Mouse (Mus musculus) C2C12 (cell line): Measurements from ENCODE around the gene Usp6nl. TPM values are rescaled to one million over a fixed set of nuclear protein-coding genes. Genes with fewer than 3 reads are reported as not detected.
A peak's percentile ranks its signal among the peaks of the same experiment; 100 is the strongest.

Experiments used
- H3K27me3 ChIP-seq: one replicate; pipeline ENCODE4 v1.6.1; 2011; ENCODE audit not compliant: control insufficient read depth, insufficient read depth, insufficient read length
- H3K36me3 ChIP-seq: one replicate; pipeline ENCODE4 v1.6.1; 2011; ENCODE audit not compliant: control insufficient read depth, insufficient read depth
- H3K4me3 ChIP-seq: one replicate; pipeline ENCODE4 v1.5.1; 2011; ENCODE audit warnings: mild to moderate bottlenecking, control low read depth; ENCODE audit not compliant: poor library complexity, insufficient read depth, severe bottlenecking
- H3K79me2 ChIP-seq: one replicate; pipeline ENCODE4 v1.6.1; 2011; ENCODE audit not compliant: control insufficient read depth, insufficient read depth
- H3K79me3 ChIP-seq: one replicate; pipeline ENCODE4 v1.6.1; 2011; ENCODE audit warnings: low read depth, control low read depth
- H3ac ChIP-seq: one replicate; pipeline ENCODE3; 2011; ENCODE audit warnings: low read depth; ENCODE audit not compliant: control insufficient read depth, insufficient read length
- CEBPB ChIP-seq: IDR thresholded peaks from one replicate; pipeline ENCODE4 v1.6.1; 2011; ENCODE audit warnings: low read depth, mild to moderate bottlenecking, control low read depth, moderate library complexity
- CTCF ChIP-seq: IDR thresholded peaks from one replicate; pipeline ENCODE4 v1.5.1; 2011; ENCODE audit not compliant: control insufficient read depth, insufficient read depth, insufficient read length
- FOSL1 ChIP-seq: IDR thresholded peaks from one replicate; pipeline ENCODE4 v1.8.0; 2011; ENCODE audit warnings: mild to moderate bottlenecking, low read length; ENCODE audit not compliant: poor library complexity, insufficient read depth, severe bottlenecking
- MAX ChIP-seq: IDR thresholded peaks from one replicate; pipeline ENCODE4 v1.6.1; 2011; ENCODE audit warnings: mild to moderate bottlenecking, control low read depth
- MYOD1 ChIP-seq: IDR thresholded peaks from one replicate; pipeline ENCODE4 v1.6.1; 2011; ENCODE audit warnings: low read depth; ENCODE audit not compliant: control insufficient read depth, insufficient read length
- MYOG ChIP-seq: IDR thresholded peaks from one replicate; pipeline ENCODE4 v1.6.1; 2011; ENCODE audit not compliant: control insufficient read depth, insufficient read length; ENCODE audit errors: extremely low read depth
- USF1 ChIP-seq: IDR thresholded peaks from one replicate; pipeline ENCODE4 v1.6.1; 2011; ENCODE audit warnings: low read depth, mild to moderate bottlenecking, control low read depth, moderate library complexity
- polyA plus RNA-seq: library from polyadenylated mRNA; unstranded; fragments of >200 nt; fragmentation: generic; extraction: Trizol; gene quantifications from one replicate; pipeline ENCODE4 v1.2.1, GENCODE M21; 2012; ENCODE audit warnings: missing spikeins

Usp6nl gene
- polyA plus RNA-seq, 1 experiment = 6.1 TPM

- Histone ChIP-seq H3K36me3 (peaks cover 64% of the 10 kb centered on the region), H3K79me3 (no peaks in the 10 kb centered on the region), H3K4me3 (no peak overlapping the region), H3ac (no peak overlapping the region), H3K79me2 (no peaks in the 10 kb centered on the region), H3K27me3 (no peaks in the 10 kb centered on the region)
- TF ChIP-seq MAX (no peak), CTCF (no peak)
Measured at GRCm38 (mm10) chr2:6424851-6425250, 102.4 kb downstream of the Usp6nl start.

- Histone ChIP-seq H3K4me3 (no peak overlapping the region), H3K79me2 (no peaks in the 10 kb centered on the region), H3K36me3 (peaks cover 60% of the 10 kb centered on the region), H3K79me3 (no peaks in the 10 kb centered on the region), H3ac (no peak overlapping the region), H3K27me3 (no peaks in the 10 kb centered on the region)
- TF ChIP-seq USF1 = no peak
- peak; percentile 22 for TF ChIP-seq CTCF
- no peak for TF ChIP-seq MYOD1
Measured at GRCm38 (mm10) chr2:6436085-6436950, 113.9 kb downstream of the Usp6nl start.

GRCm38 (mm10) chr2:6441688-6442087 is 119.2 kb downstream of the Usp6nl start:
- Histone ChIP-seq H3K27me3 (no peaks in the 10 kb centered on the region), H3K36me3 (peaks cover 53% of the 10 kb centered on the region), H3ac (no peak overlapping the region)

GRCm38 (mm10) chr2:6442302-6442701 is 119.8 kb downstream of the Usp6nl start:
- H3K79me2 ChIP-seq = no peaks in the 10 kb centered on the region
- no peak for TF ChIP-seq MAX
- no peak for TF ChIP-seq FOSL1
- TF ChIP-seq CEBPB = no peak
- no peak for TF ChIP-seq MYOD1
- no peak for TF ChIP-seq MYOG
- no peak for TF ChIP-seq CTCF
- no peak for TF ChIP-seq USF1
- H3K4me3 ChIP-seq = no peak overlapping the region
- peaks cover 53% of the 10 kb centered on the region for H3K36me3 ChIP-seq
- H3K79me3 ChIP-seq = no peaks in the 10 kb centered on the region
- no peaks in the 10 kb centered on the region for H3K27me3 ChIP-seq
- no peak overlapping the region for H3ac ChIP-seq

More at GRCm38 (mm10) chr2:6441688-6442087, 119.2 kb downstream of the Usp6nl start:
- H3K79me3 ChIP-seq = no peaks in the 10 kb centered on the region
- H3K4me3 ChIP-seq = no peak overlapping the region
- H3K79me2 ChIP-seq = no peaks in the 10 kb centered on the region
- no peak for TF ChIP-seq USF1

- Histone ChIP-seq H3K4me3 (no peak overlapping the region), H3K27me3 (no peaks in the 10 kb centered on the region), H3K79me2 (no peaks in the 10 kb centered on the region)
Measured at GRCm38 (mm10) chr2:6444015-6444414, 121.5 kb downstream of the Usp6nl start.

GRCm38 (mm10) chr2:6444723-6445169 is 122.3 kb downstream of the Usp6nl start:
- no peaks in the 10 kb centered on the region for H3K27me3 ChIP-seq
- no peaks in the 10 kb centered on the region for H3K79me2 ChIP-seq
- no peaks in the 10 kb centered on the region for H3K79me3 ChIP-seq
- H3K36me3 ChIP-seq = peaks cover 38% of the 10 kb centered on the region
- no peak overlapping the region for H3ac ChIP-seq
- no peak for TF ChIP-seq FOSL1
- no peak for TF ChIP-seq USF1
- no peak for TF ChIP-seq CEBPB
- no peak for TF ChIP-seq MYOG
- TF ChIP-seq CTCF = no peak
- no peak for TF ChIP-seq MAX
- no peak for TF ChIP-seq MYOD1
- no peak overlapping the region for H3K4me3 ChIP-seq

More at GRCm38 (mm10) chr2:6444015-6444414, 121.5 kb downstream of the Usp6nl start:
- Histone ChIP-seq H3ac (no peak overlapping the region), H3K36me3 (peaks cover 45% of the 10 kb centered on the region), H3K79me3 (no peaks in the 10 kb centered on the region)
- TF ChIP-seq FOSL1 (no peak), MYOD1 (no peak), USF1 (no peak), CTCF (no peak), MYOG (no peak), CEBPB (no peak), MAX (no peak)
